In genomic region chr3:88458778-88459219, GRCm38 (mm10) we compare ENCODE assay signal across 8 mouse cellular contexts. TPM values are rescaled to one million over a fixed set of nuclear protein-coding genes. Genes with fewer than 3 reads are reported as not detected.
DNase-seq lines count a peak whose midpoint lies in the region; ATAC-seq lines count a peak whose summit lies in the region.

No protein-coding gene starts in this region.

- DNase-seq in liver, embryonic 11.5 days (ENCODE audit: low spot score), result no peak
- no peak for DNase-seq in liver
- peak; percentile 55 to 57 for DNase-seq in left cerebral cortex, postnatal 36 days (ENCODE audit: low spot score in 2 of 2)
- peak; percentile 57 to 69 for DNase-seq in right cerebral cortex, adult 2 months (ENCODE audit: low spot score in 2 of 2)
- no peak for DNase-seq in adrenal gland, adult 2 months
- DNase-seq in gastrocnemius, postnatal 25 days, result no peak
- no peak for DNase-seq in heart, postnatal 14 days

- no peak for ATAC-seq in liver, embryonic 11.5 days (replicated peaks; ENCODE audit: low FRiP score)
- no peak for ATAC-seq in embryonic facial prominence, embryonic 15.5 days (ENCODE audit: insufficient number of reproducible peaks, low FRiP score, low TSS enrichment, low read depth)

- no peak overlapping the region for H3K9ac ChIP-seq in liver, embryonic 11.5 days (ENCODE audit: low read depth, low read length)
- no peak overlapping the region for H3K9ac ChIP-seq in embryonic facial prominence, embryonic 15.5 days

- H3K4me3 ChIP-seq in liver, embryonic 11.5 days (ENCODE audit: low read depth, low read length), result no peak overlapping the region
- H3K4me3 ChIP-seq in embryonic facial prominence, embryonic 15.5 days (replicated peaks), result peak overlapping the region; percentile 10; the same call in 1 of the 2 replicates

- peak overlapping the region; percentile 20; the same call in 1 of the 2 replicates for H3K4me2 ChIP-seq in liver, embryonic 11.5 days
- H3K4me2 ChIP-seq in embryonic facial prominence, embryonic 15.5 days (replicated peaks), result peak overlapping the region; percentile 38

- H3K36me3 ChIP-seq in liver, embryonic 11.5 days (ENCODE audit: control insufficient read depth, insufficient read depth, low read length), result no peaks in the 10 kb centered on the region
- no peaks in the 10 kb centered on the region for H3K36me3 ChIP-seq in embryonic facial prominence, embryonic 15.5 days

- peaks cover 12% of the 10 kb centered on the region for H3K4me1 ChIP-seq in liver, embryonic 11.5 days (replicated peaks; ENCODE audit: control insufficient read depth, insufficient read depth, low read length)
- peaks cover 51% of the 10 kb centered on the region for H3K4me1 ChIP-seq in embryonic facial prominence, embryonic 15.5 days

- H3K9me3 ChIP-seq in liver, embryonic 11.5 days (ENCODE audit: control insufficient read depth, low read length), result no peaks in the 10 kb centered on the region
- no peaks in the 10 kb centered on the region for H3K9me3 ChIP-seq in embryonic facial prominence, embryonic 15.5 days (replicated peaks)

- H3K27ac ChIP-seq in liver, embryonic 11.5 days (ENCODE audit: low read depth, low read length), result no peak overlapping the region
- no peak overlapping the region for H3K27ac ChIP-seq in embryonic facial prominence, embryonic 15.5 days (replicated peaks)

- peaks cover 38% of the 10 kb centered on the region for H3K27me3 ChIP-seq in liver, embryonic 11.5 days (replicated peaks; ENCODE audit: control insufficient read depth, insufficient read depth, low read length)
- H3K27me3 ChIP-seq in embryonic facial prominence, embryonic 15.5 days, result no peaks in the 10 kb centered on the region

- 8% methylated on average over 14 of the region's 14 CpGs for WGBS in liver, embryonic 11.5 days
- 2% methylated on average over 14 of the region's 14 CpGs for WGBS in embryonic facial prominence, embryonic 15.5 days

- intact Hi-C loops in left cerebral cortex, postnatal 36 days (cut with DNase I), result no loop called here
- intact Hi-C loops in heart, postnatal 14 days (cut with DNase I), result no loop called here

RNA-seq across cellular contexts. Expression of gene Sema4a, which starts 2.2 kb away (rescaled TPM):
- 14.3 and 19.0 TPM in 2 replicates for polyA plus RNA-seq in liver, embryonic 11.5 days (2014; fragmentation: Nextera tagmentation; extraction: Ambion mirVana)
- polyA plus RNA-seq in embryonic facial prominence, embryonic 15.5 days (2015; fragmentation: Nextera tagmentation; extraction: Ambion mirVana), result 18.5 and 21.9 TPM in 2 replicates
- 10 to 100 TPM; 52.2 to 66.7 TPM for total RNA-seq in left cerebral cortex, postnatal 36 days (2021)
- total RNA-seq in adrenal gland, adult 2 months (2021), result 10 to 100 TPM in 1 of 2 experiments, 1 to 10 TPM in 1; 8.8 to 14.3 TPM
- 31.8 and 42.4 TPM in 2 replicates for polyA plus RNA-seq in adrenal gland, adult 2 months (2012; rRNA removed)
- 1 to 10 TPM; 1.6 to 1.8 TPM for total RNA-seq in gastrocnemius, postnatal 25 days (2021)
- 1 to 10 TPM; 2.3 to 2.6 TPM for total RNA-seq in heart, postnatal 14 days (2021)

RNA-seq across cellular contexts. Expression of gene Slc25a44, which starts 33.9 kb away (rescaled TPM):
- polyA plus RNA-seq in liver, embryonic 11.5 days (2014; fragmentation: Nextera tagmentation; extraction: Ambion mirVana), result 20.6 and 20.7 TPM in 2 replicates
- polyA plus RNA-seq in embryonic facial prominence, embryonic 15.5 days (2015; fragmentation: Nextera tagmentation; extraction: Ambion mirVana), result 16.3 and 17.9 TPM in 2 replicates
- 10 to 100 TPM; 77.1 to 84.0 TPM for total RNA-seq in left cerebral cortex, postnatal 36 days (2021)
- total RNA-seq in adrenal gland, adult 2 months (2021), result 10 to 100 TPM; 51.1 to 59.4 TPM
- 40.7 and 40.9 TPM in 2 replicates for polyA plus RNA-seq in adrenal gland, adult 2 months (2012; rRNA removed)
- 10 to 100 TPM; 14.3 to 14.5 TPM for total RNA-seq in gastrocnemius, postnatal 25 days (2021)
- total RNA-seq in heart, postnatal 14 days (2021), result 10 to 100 TPM; 13.1 to 14.2 TPM

RNA-seq across cellular contexts. Expression of gene Pmf1, which starts 48.7 kb away (rescaled TPM):
- polyA plus RNA-seq in liver, embryonic 11.5 days (2014; fragmentation: Nextera tagmentation; extraction: Ambion mirVana), result 153 and 165 TPM in 2 replicates
- polyA plus RNA-seq in embryonic facial prominence, embryonic 15.5 days (2015; fragmentation: Nextera tagmentation; extraction: Ambion mirVana), result 96.0 and 108 TPM in 2 replicates
- total RNA-seq in left cerebral cortex, postnatal 36 days (2021), result 1 to 10 TPM; 6.0 to 7.3 TPM
- total RNA-seq in adrenal gland, adult 2 months (2021), result 10 to 100 TPM; 31.1 to 43.0 TPM
- 75.8 and 77.4 TPM in 2 replicates for polyA plus RNA-seq in adrenal gland, adult 2 months (2012; rRNA removed)
- total RNA-seq in gastrocnemius, postnatal 25 days (2021), result 10 to 100 TPM; 16.9 to 19.0 TPM
- total RNA-seq in heart, postnatal 14 days (2021), result 10 to 100 TPM; 23.9 to 25.0 TPM

RNA-seq across cellular contexts. Expression of gene Lmna, which starts 51.0 kb away (rescaled TPM):
- polyA plus RNA-seq in liver, embryonic 11.5 days (2014; fragmentation: Nextera tagmentation; extraction: Ambion mirVana), result 155 and 157 TPM in 2 replicates
- polyA plus RNA-seq in embryonic facial prominence, embryonic 15.5 days (2015; fragmentation: Nextera tagmentation; extraction: Ambion mirVana), result 625 and 678 TPM in 2 replicates
- total RNA-seq in left cerebral cortex, postnatal 36 days (2021), result 10 to 100 TPM; 47.1 to 57.3 TPM
- total RNA-seq in adrenal gland, adult 2 months (2021), result 100 to 1,000 TPM in 1 of 2 experiments, 10 to 100 TPM in 1; 78.2 to 158 TPM
- polyA plus RNA-seq in adrenal gland, adult 2 months (2012; rRNA removed), result 170 and 236 TPM in 2 replicates
- total RNA-seq in gastrocnemius, postnatal 25 days (2021), result 100 to 1,000 TPM in 1 of 2 experiments, 10 to 100 TPM in 1; 99.2 to 106 TPM
- total RNA-seq in heart, postnatal 14 days (2021), result 100 to 1,000 TPM; 128 TPM

Comparison
In these comparisons a context has a peak if more than half of its experiments do, and no peak if none do; other contexts are left out.
1. DNase-seq: peak in left cerebral cortex, postnatal 36 days (2 of 2) and right cerebral cortex, adult 2 months (2 of 2); none in liver, embryonic 11.5 days (single experiment), liver (single experiment), adrenal gland, adult 2 months (single experiment), gastrocnemius, postnatal 25 days (single experiment) and heart, postnatal 14 days (0 of 2).